Mouse (Mus musculus): ENCODE data around the gene Cep57l1.

GRCm38 (mm10) chr10:41744006-41744405 lies 65.7 kb downstream of the Cep57l1 start:
- no peak for TF ChIP-seq CTCF (conservative IDR thresholded peaks at IDR 0.05; ENCODE audit: low read length)
- no peak for TF ChIP-seq POU5F1 (IDR thresholded peaks at IDR 0.05; ENCODE audit: borderline replicate concordance, low read length)
- TF ChIP-seq NANOG (IDR thresholded peaks at IDR 0.05; ENCODE audit: borderline replicate concordance, low read length): no peak

Data from E14TG2a.4 (cell line).